Mouse (Mus musculus) frontal cortex, adult 2 months (tissue): ENCODE results near the gene Parva. TPM values are rescaled to one million over a fixed set of nuclear protein-coding genes. Genes with fewer than 3 reads are reported as not detected.
A peak's percentile ranks its signal among the peaks of the same experiment; 100 is the strongest.

ENCODE experiments used
- DNase-seq, 2 experiments: peaks; one replicate each; pipeline ENCODE4 v3.0.0; 2022; ENCODE audit warnings: low spot score in 1 of 2; ENCODE audit errors: extremely low spot score in 1 of 2
- polyA plus RNA-seq: library from polyadenylated mRNA; depleted of rRNA; stranded (reverse); fragments of >200 nt; gene quantifications from 2 replicates; pipeline ENCODE4 v1.2.3, GENCODE M21; 2012; rRNA removed

Parva gene
- polyA plus RNA-seq, 1 experiment, result 40.7 TPM

- no peak for DNase-seq
These were observed 162.2 kb downstream of the Parva start for GRCm38 (mm10) chr7:112589530-112589929.

- no peak for DNase-seq
These were observed 166.3 kb downstream of the Parva start for GRCm38 (mm10) chr7:112593586-112593985.

GRCm38 (mm10) chr7:112595226-112595850 is 168.0 kb downstream of the Parva start:
- DNase-seq, result no peak

GRCm38 (mm10) chr7:112599650-112600049 is 172.3 kb downstream of the Parva start:
- no peak for DNase-seq

- DNase-seq, result no peak
These were observed 172.9 kb downstream of the Parva start for GRCm38 (mm10) chr7:112600163-112600562.

GRCm38 (mm10) chr7:112602966-112603365 is 175.7 kb downstream of the Parva start:
- DNase-seq, result no peak

GRCm38 (mm10) chr7:112603496-112604170 is 176.3 kb downstream of the Parva start:
- no peak for DNase-seq

GRCm38 (mm10) chr7:112604209-112604608 is 176.9 kb downstream of the Parva start:
- DNase-seq, result no peak

GRCm38 (mm10) chr7:112614046-112614790 is 186.9 kb downstream of the Parva start:
- no peak for DNase-seq

GRCm38 (mm10) chr7:112614791-112615668 is 187.7 kb downstream of the Parva start:
- DNase-seq, result no peak

- DNase-seq, result peak in 1 of 2 experiments; percentile 38
These were observed 193.2 kb downstream of the Parva start for GRCm38 (mm10) chr7:112620322-112621179.

- DNase-seq, result peak; percentile 26 to 67
These were observed 200.2 kb downstream of the Parva start for GRCm38 (mm10) chr7:112627481-112627880.

GRCm38 (mm10) chr7:112634505-112635213 is 207.4 kb downstream of the Parva start:
- DNase-seq, result no peak

GRCm38 (mm10) chr7:112635936-112636335 is 208.6 kb downstream of the Parva start:
- no peak for DNase-seq

Other genes starting within 250 kb of the Parva start
- gene Mical2, start 201.6 kb upstream of the Parva start, polyA plus RNA-seq, result 229 and 253 TPM in 2 replicates